Mouse (Mus musculus) CH12.LX (cell line): ENCODE measurements around the gene Lrmda. TPM values are rescaled to one million over a fixed set of nuclear protein-coding genes. Genes with fewer than 3 reads are reported as not detected.

Experiments
- DNase-seq: peaks from one replicate; pipeline ENCODE4 v3.0.0-alpha.2; 2013; ENCODE audit errors: extremely low read depth
- H3K27ac ChIP-seq: 2 replicates; pipeline ENCODE4 v1.5.1; 2012; ENCODE audit warnings: low read depth, mild to moderate bottlenecking, control low read depth, moderate library complexity; ENCODE audit not compliant: insufficient read depth
- H3K27me3 ChIP-seq: replicated peaks from 2 replicates; pipeline ENCODE3; 2012; ENCODE audit warnings: inconsistent platforms
- H3K36me3 ChIP-seq, 2 experiments: replicated peaks in 1 of 2; 2 replicates each; pipeline versions ENCODE3 to v1.6.1; 2012; ENCODE audit warnings: inconsistent platforms in 1 of 2, low read length in 1 of 2, mild to moderate bottlenecking in 1 of 2, mixed read lengths in 1 of 2, moderate library complexity in 1 of 2; ENCODE audit not compliant: control insufficient read depth in 1 of 2, insufficient read depth in 1 of 2
- H3K4me1 ChIP-seq, 2 experiments: 2 replicates each; pipeline ENCODE4 v1.6.1; 2012; ENCODE audit warnings: inconsistent platforms in 1 of 2, moderate library complexity in 1 of 2; ENCODE audit not compliant: insufficient read depth in 2 of 2, control insufficient read depth in 1 of 2
- H3K4me2 ChIP-seq: 2 replicates; pipeline ENCODE4 v1.6.1; 2012; ENCODE audit warnings: low read depth, mild to moderate bottlenecking, control low read depth; ENCODE audit not compliant: poor library complexity, insufficient read depth, severe bottlenecking
- H3K4me3 ChIP-seq, 3 experiments: fragments of 150-350 bp in 1 of 3; sonication (generic) in 1 of 3; replicated peaks in 1 of 3; 2 replicates each; pipeline versions ENCODE3 to v1.5.1; 2011 to 2012; ENCODE audit warnings: low read depth in 2 of 3, low read length in 2 of 3, mild to moderate bottlenecking in 2 of 3, moderate library complexity in 2 of 3, control low read depth in 1 of 3, improper control_type of control experiment in 1 of 3, inconsistent platforms in 1 of 3, mixed read lengths in 1 of 3; ENCODE audit not compliant: poor library complexity in 1 of 3
- H3K79me2 ChIP-seq: replicated peaks from 2 replicates; pipeline ENCODE4 v1.6.1; 2012; ENCODE audit warnings: mild to moderate bottlenecking, moderate library complexity; ENCODE audit not compliant: control insufficient read depth, poor library complexity, insufficient read depth, severe bottlenecking; ENCODE audit errors: extremely low read depth
- H3K9ac ChIP-seq: 2 replicates; pipeline ENCODE4 v1.6.1; 2012; ENCODE audit warnings: low read depth, mild to moderate bottlenecking, control low read depth, moderate library complexity; ENCODE audit not compliant: insufficient read depth
- H3K9me3 ChIP-seq: replicated peaks from 2 replicates; pipeline ENCODE3; 2012; ENCODE audit warnings: low read length, inconsistent platforms, mixed read lengths
- ETS1 ChIP-seq: conservative IDR thresholded peaks from 2 replicates; pipeline ENCODE4 v1.6.1; 2012; ENCODE audit warnings: low read depth, mild to moderate bottlenecking, inconsistent platforms, low read length, improper control_type of control experiment, moderate library complexity
- GABPA ChIP-seq: IDR thresholded peaks from 2 replicates; pipeline ENCODE4 v1.6.1; 2012; ENCODE audit warnings: low read depth, low read length, improper control_type of control experiment, inconsistent platforms; ENCODE audit not compliant: insufficient replicate concordance
- IRF4 ChIP-seq: IDR thresholded peaks from 2 replicates; pipeline ENCODE4 v1.6.1; 2014; ENCODE audit warnings: low read depth, mild to moderate bottlenecking, inconsistent platforms, low read length, improper control_type of control experiment
- JUN ChIP-seq: IDR thresholded peaks from 2 replicates; pipeline ENCODE4 v1.6.1; 2011; ENCODE audit warnings: low read depth, mild to moderate bottlenecking, low read length, improper control_type of control experiment, moderate library complexity; ENCODE audit not compliant: insufficient read depth
- MAX ChIP-seq: IDR thresholded peaks from 2 replicates; pipeline ENCODE4 v1.6.1; 2011; ENCODE audit warnings: low read length, improper control_type of control experiment
- MEF2A ChIP-seq: IDR thresholded peaks from 2 replicates; pipeline ENCODE4 v1.6.1; 2014; ENCODE audit warnings: low read depth, mild to moderate bottlenecking, inconsistent platforms, low read length, improper control_type of control experiment, borderline replicate concordance
- MXI1 ChIP-seq: IDR thresholded peaks from 2 replicates; pipeline ENCODE4 v1.6.1; 2011; ENCODE audit warnings: mild to moderate bottlenecking, low read depth, low read length, improper control_type of control experiment
- UBTF ChIP-seq: IDR thresholded peaks from 2 replicates; pipeline ENCODE4 v1.6.1; 2012; ENCODE audit warnings: low read depth, mild to moderate bottlenecking, inconsistent platforms, low read length, improper control_type of control experiment, moderate library complexity
- ZKSCAN1 ChIP-seq: IDR thresholded peaks from 2 replicates; pipeline ENCODE4 v1.6.1; 2012; ENCODE audit warnings: low read depth, inconsistent platforms, low read length, improper control_type of control experiment, borderline replicate concordance
- dilution Hi-C: fragments of 300-500 bp; cut with MboI; formaldehyde crosslinking; loops from 2 replicates; pipeline ENCODE4 v1.14.3; 2020; ENCODE audit warnings: low sequenced_read_pairs; ENCODE audit not compliant: extremely low pct_unique_long_range_greater_than_20kb, extremely low pct_ligation_motif_present
- in situ Hi-C: fragments of 300-500 bp; cut with MboI; formaldehyde crosslinking; loops from 3 replicates; pipeline ENCODE4 v1.14.3; 2019; ENCODE audit warnings: low sequenced_read_pairs, low pct_ligation_motif_present, low pct_unique_long_range_greater_than_20kb, mixed read lengths
- polyA plus RNA-seq: library from polyadenylated mRNA; unstranded; fragments of >175 nt; gene quantifications from 2 replicates; pipeline ENCODE4 v1.2.1, GENCODE M21; 2012; ENCODE audit warnings: low read depth; ENCODE audit not compliant: insufficient read length
- total RNA-seq, 2 experiments: library from RNA; depleted of rRNA; stranded (reverse); fragments of 300-350 nt in 1 of 2; fragments of >200 nt in 1 of 2; gene quantifications; 2 replicates each; pipeline ENCODE4 v1.2.3; 2012 to 2014

Lrmda gene
- total and polyA plus RNA-seq, 3 experiments, result 0.89 to 3.7 (median 1.9) TPM

GRCm38 (mm10) chr14:22161416-22161815 lies 141.9 kb downstream of the Lrmda start:
- H3K4me1 ChIP-seq, result no peaks in the 10 kb centered on the region
- no peak for TF ChIP-seq UBTF
- TF ChIP-seq IRF4, result no peak
- TF ChIP-seq GABPA, result no peak
- TF ChIP-seq MEF2A, result no peak
- no peaks in the 10 kb centered on the region for H3K36me3 ChIP-seq
- no peak overlapping the region for H3K9ac ChIP-seq
- no peaks in the 10 kb centered on the region for H3K79me2 ChIP-seq
- dilution Hi-C loops, result no loop called here
- no peaks in the 10 kb centered on the region for H3K9me3 ChIP-seq
- H3K27me3 ChIP-seq, result no peaks in the 10 kb centered on the region
- H3K4me3 ChIP-seq, result no peak overlapping the region
- no peak overlapping the region for H3K4me2 ChIP-seq
- DNase-seq, result no peak
- in situ Hi-C loops, result no loop called here
- no peak overlapping the region for H3K27ac ChIP-seq

GRCm38 (mm10) chr14:22167285-22167684 lies 147.8 kb downstream of the Lrmda start:
- no peak overlapping the region for H3K4me3 ChIP-seq
- no peaks in the 10 kb centered on the region for H3K36me3 ChIP-seq
- H3K4me2 ChIP-seq, result no peak overlapping the region
- H3K9ac ChIP-seq, result no peak overlapping the region
- no peaks in the 10 kb centered on the region for H3K79me2 ChIP-seq
- no peaks in the 10 kb centered on the region for H3K4me1 ChIP-seq
- no peak for TF ChIP-seq ZKSCAN1
- no peak for TF ChIP-seq ETS1
- TF ChIP-seq MXI1, result no peak
- TF ChIP-seq, all 38 proteins: peak for 0
- H3K27ac ChIP-seq, result no peak overlapping the region
- no peaks in the 10 kb centered on the region for H3K27me3 ChIP-seq
- dilution Hi-C loops (no loop called here), in situ Hi-C loops (no loop called here)
- no peaks in the 10 kb centered on the region for H3K9me3 ChIP-seq
- DNase-seq, result no peak

- in situ Hi-C loops, result no loop called here
- Histone ChIP-seq H3K36me3 (no peaks in the 10 kb centered on the region), H3K27ac (no peak overlapping the region), H3K79me2 (no peaks in the 10 kb centered on the region), H3K4me2 (no peak overlapping the region), H3K27me3 (no peaks in the 10 kb centered on the region), H3K9ac (no peak overlapping the region), H3K4me1 (0 out of 4 replicates have a peak, but pooled peaks cover 0 to 2% of the 10 kb centered on the region in 2 experiments), H3K4me3 (no peak overlapping the region), H3K9me3 (no peaks in the 10 kb centered on the region)
- no peak for DNase-seq
- dilution Hi-C loops, result no loop called here
- TF ChIP-seq MAX, result no peak
- no peak for TF ChIP-seq JUN
These were observed 148.7 kb downstream of the Lrmda start for GRCm38 (mm10) chr14:22168077-22168794.
